Mouse (Mus musculus): Measurements from ENCODE around the gene Plcd3.

Gene Plcd3

DNA sequence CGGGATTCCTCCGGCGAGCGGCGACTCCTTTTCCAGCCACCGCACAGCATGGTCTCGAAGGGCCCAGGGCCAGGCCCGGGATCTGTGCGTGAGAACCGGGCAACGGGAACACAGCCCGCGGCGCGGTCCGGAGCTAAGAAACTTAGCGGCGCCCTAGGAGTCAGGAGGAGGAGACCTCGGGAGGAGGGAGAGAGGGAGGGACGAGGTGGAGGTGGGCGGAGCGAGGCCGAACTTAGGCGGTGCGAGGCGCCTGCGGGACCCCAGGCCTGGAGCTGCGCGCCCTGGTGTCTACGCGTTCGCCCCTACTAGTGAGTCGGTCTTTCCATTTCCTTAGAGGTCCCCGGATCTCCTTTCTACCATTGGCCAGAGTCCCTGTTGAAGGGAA, at the start of gene Plcd3, which contains the start of gene Acbd4:
Gene Plcd3 (minus strand): TSS at position 178 of the 385 bp plus-strand sequence.
Gene Acbd4 (plus strand): TSS at position 202 of the 385 bp plus-strand sequence.
- in situ Hi-C loops (cut with MboI, MseI): loop anchor here (5.0 kb wide), 2 partner anchors 56 to 84 kb away; no protein-coding TSS in a partner anchor

- in situ Hi-C loops (cut with MboI, MseI): no loop called here
Observed at GRCm38 (mm10) chr11:103149771-103150170, 48.3 kb upstream of the Plcd3 start.

- in situ Hi-C loops (cut with MboI, MseI): no loop called here
Observed at GRCm38 (mm10) chr11:103147766-103148165, 46.3 kb upstream of the Plcd3 start.

- in situ Hi-C loops (cut with MboI, MseI): no loop called here
Observed at GRCm38 (mm10) chr11:103146386-103146785, 44.9 kb upstream of the Plcd3 start.

DNA sequence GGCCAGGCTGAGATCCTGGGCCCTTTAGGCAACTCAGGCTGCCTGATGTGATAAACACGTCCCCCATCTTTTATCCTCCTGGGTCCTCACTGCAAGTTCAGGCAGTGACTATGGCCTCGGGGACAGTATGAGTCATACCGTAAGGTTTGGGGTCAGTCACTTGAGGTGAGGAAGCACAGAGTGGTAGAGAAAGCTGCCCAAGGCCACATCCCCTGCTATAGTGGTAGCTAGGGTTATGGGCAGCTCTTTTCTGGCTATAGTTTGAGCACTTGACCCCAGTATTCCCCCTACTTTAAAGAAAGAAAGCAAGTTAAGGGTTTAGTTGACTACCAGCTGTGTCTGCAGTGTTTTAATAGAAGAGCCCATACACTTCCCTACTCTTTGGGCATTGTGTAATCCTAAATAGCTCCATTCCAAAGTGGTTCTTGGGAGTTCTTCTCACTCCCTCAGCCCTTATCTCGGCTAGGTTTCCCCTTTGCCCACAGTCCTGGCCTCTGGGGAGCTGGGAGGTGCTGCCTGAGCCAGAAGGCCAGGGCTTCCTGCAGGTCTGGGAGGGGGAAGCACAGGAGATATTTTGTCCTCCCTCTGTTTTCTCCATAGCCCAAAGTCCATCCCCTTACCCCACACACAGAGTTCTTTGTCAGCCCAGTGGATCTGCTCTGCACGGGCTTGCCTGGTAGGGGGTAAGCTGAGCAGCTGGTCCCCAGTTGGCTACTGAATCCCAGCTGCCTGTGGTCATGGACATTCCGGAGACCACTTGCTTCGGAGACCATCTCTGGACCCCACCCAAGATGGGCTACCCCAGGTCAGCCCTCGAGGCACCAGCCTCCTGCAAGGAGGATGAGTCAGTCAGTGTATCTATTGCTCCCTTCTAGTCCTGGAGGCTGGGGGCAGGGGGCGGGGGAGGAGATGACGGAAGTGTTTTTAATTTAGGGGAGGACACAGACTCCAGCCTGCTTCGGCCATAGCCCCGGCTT, 43.1 kb upstream of the Plcd3 start:
- in situ Hi-C loops (cut with MboI, MseI): no loop called here

GRCm38 (mm10) chr11:103142441-103143182, 41.2 kb upstream of the Plcd3 start:
- in situ Hi-C loops (cut with MboI, MseI): no loop called here

DNA sequence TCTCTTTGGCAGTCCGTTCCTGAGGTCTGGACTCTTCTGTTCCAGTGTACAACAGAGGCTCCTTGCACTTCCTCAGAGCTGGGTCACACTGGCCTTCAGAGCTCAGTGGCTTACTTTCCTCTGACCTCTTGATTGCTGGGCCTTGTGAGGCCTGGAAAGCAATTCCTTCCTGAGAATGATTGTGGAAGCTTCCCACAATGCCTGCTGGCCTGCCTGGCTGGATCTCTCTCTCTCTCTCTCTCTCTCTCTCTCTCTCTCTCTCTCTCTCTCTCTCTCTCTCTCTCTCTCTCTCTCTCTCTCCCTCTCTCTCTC, 40.4 kb upstream of the Plcd3 start:
- in situ Hi-C loops (cut with MboI, MseI): no loop called here

DNA sequence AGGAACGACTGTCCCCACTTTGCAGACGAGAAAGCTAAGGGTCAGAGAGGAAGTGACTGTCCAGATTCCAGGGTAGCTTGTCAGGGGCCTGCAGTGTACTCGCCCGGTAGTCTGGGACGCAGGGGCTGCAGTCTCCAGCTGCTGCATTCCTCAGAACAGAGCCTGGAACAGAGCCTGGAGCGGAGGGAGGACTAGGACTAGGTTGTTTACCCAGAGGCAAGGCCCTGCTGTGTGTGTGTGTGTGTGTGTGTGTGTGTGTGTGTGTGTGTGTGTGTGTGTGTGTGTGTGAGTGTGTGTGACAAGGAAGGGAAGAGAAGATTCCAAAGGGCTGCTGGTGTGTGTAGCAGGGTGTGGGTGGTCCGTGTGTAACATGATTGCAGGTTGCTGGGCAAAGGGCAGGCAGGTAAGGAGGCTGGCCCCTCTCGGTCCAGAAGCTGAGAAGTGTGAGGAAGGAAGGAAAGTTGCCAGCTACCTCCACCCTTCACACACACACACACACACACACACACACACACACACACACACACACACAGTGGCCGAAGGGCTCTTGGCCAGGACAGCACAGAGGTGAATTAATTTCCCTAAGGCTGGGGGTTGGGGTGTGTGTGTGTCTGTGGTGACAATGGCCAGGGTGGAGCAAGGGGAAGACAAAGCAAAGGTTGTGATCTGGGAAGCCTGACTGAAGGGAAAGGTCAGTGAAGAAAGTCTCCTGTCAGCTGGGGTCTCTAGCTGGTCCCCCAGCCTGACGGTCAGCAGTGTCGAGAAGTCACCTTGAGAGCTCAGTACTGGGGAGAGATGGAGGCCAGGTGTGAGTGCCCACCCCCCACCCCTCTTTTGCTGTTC, 39.9 kb upstream of the Plcd3 start:
- in situ Hi-C loops (cut with MboI, MseI): no loop called here

DNA sequence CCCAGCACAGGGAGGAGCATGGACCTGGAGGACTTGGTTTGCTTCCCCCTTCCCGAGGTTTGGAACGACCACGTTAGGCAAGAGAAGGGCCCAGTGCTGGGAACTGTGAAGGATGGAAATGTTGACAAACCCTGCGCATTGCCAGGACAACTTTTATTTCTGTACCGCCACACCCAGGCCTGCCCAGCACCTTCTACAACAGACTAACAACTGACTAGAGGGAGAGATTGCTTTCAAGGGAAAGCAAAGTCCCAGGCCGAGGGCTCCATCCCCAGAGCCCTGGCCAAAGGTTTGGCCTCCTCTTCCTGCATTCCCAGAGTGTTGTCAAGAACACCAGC, 39.3 kb upstream of the Plcd3 start:
- in situ Hi-C loops (cut with MboI, MseI): no loop called here

DNA sequence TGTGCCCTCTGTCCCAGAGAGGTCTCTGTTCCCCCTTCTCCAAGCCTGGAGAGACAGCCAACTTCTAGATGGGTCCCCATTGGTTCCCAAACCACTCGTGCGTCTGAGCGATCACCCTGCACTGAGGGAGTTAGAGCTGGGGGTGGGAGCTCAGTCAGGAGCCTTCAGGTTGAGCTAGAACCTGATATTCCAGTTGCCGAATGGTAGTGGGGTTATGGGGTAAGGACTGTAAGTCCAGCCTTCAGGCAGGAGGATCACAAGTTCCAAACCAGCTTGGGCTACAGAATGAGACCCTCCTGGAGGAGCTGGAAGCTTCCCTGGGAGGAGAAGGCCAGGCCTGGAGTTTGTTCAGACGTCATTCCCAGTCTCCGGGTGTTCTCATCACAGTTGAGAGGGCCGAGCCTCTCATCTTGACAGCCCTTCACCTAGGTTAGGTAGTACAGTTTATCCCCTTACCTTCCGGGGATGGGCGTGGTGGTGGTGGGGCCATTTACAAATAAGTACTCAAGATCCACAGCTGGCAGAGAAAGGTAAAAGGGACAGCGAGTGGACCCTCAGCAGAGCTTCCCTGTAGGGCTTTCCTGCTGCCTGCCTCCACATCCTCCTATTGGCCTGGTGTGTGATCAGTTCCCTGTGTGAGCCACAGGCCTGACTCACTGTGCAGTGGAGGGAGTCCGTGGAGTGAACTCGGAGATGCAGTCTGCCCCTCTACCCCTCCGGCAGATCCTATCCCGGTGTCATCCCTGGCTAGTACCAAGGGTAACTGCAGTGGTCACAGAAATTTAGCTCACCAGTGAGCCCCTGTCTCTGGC, 38.7 kb upstream of the Plcd3 start:
- in situ Hi-C loops (cut with MboI, MseI): no loop called here

- in situ Hi-C loops (cut with MboI, MseI): no loop called here
Observed at GRCm38 (mm10) chr11:103136039-103136577, 34.6 kb upstream of the Plcd3 start.

GRCm38 (mm10) chr11:103134221-103134620, 32.8 kb upstream of the Plcd3 start:
- in situ Hi-C loops (cut with MboI, MseI): no loop called here

GRCm38 (mm10) chr11:103133456-103134185, 32.2 kb upstream of the Plcd3 start:
- in situ Hi-C loops (cut with MboI, MseI): no loop called here

GRCm38 (mm10) chr11:103132576-103133455, 31.4 kb upstream of the Plcd3 start:
- in situ Hi-C loops (cut with MboI, MseI): no loop called here

GRCm38 (mm10) chr11:103131701-103132575, 30.5 kb upstream of the Plcd3 start, which contains the start of gene Hexim2:
Gene Hexim2 (plus strand): TSS chr11:103132429.
- in situ Hi-C loops (cut with MboI, MseI): no loop called here

DNA sequence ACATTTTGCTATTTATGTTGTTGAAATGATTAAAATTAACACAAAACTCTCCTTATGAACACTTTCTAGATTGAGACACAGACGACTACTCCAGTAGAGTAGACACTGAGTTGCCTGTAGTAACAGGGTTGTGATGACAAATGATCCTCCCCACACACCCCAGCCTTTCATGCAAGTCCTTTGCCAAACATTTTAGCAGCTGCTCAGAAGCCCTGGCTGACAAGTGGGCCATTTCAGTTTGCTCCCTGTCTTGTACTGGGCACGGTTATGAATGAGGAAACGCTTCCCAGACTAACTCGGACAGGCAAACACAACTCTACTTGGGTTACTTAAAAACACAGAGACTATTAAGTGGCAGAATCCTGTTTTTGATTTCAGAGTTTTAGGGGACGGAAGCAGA, 18.9 kb upstream of the Plcd3 start:
- in situ Hi-C loops (cut with MboI, MseI): no loop called here

GRCm38 (mm10) chr11:103119609-103120008, 18.2 kb upstream of the Plcd3 start:
- in situ Hi-C loops (cut with MboI, MseI): no loop called here

DNA sequence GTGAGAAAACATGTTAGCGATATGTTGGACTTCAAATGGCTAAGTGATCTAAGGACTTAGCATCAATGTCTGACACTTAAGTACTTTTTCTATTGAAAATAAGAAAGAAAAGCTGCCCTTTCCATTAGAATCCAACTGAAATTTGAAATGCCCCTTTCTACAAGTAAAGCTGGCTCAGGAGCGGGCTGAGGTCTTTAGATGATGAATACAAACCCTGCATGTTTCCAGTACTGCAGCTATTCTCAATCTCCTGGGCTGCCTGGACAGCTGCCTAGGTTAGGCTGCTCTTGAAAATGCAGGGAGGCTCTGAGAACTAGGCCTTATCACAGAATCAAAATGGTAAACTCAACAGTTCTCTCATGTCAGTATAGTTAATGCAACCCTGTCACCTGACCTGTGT, 17.4 kb upstream of the Plcd3 start:
- in situ Hi-C loops (cut with MboI, MseI): no loop called here

Measured in T-helper 2 cell (primary cell).